Mouse (Mus musculus) E14TG2a.4 (cell line): Measurements from ENCODE around the gene Klra9.
"Not testable (repeated sequence)": the region's sequence is repeated elsewhere in the genome, so short reads cannot be mapped to it uniquely, and the experiment has no call there.

ENCODE experiments used
- H3K27me3 ChIP-seq: 2 replicates; pipeline ENCODE4 v1.6.1; 2014; ENCODE audit warnings: low read length, control low read depth; ENCODE audit not compliant: insufficient read depth
- H3K36me3 ChIP-seq: 2 replicates; pipeline ENCODE4 v1.6.1; 2014; ENCODE audit warnings: low read length, control low read depth; ENCODE audit not compliant: insufficient read depth
- H3K4me1 ChIP-seq: replicated peaks from 2 replicates; pipeline ENCODE4 v1.6.1; 2014; ENCODE audit warnings: low read depth, low read length, control low read depth
- H3K4me3 ChIP-seq: replicated peaks from 2 replicates; pipeline ENCODE4 v1.5.1; 2014; ENCODE audit warnings: mild to moderate bottlenecking, low read length
- H3K9me3 ChIP-seq: 2 replicates; pipeline ENCODE4 v1.6.1; 2014; ENCODE audit warnings: low read length, control low read depth
- CTCF ChIP-seq: conservative IDR thresholded peaks from 2 replicates; pipeline ENCODE4 v1.5.1; 2014; ENCODE audit warnings: low read length
- NANOG ChIP-seq: IDR thresholded peaks from 2 replicates; pipeline ENCODE4 v1.6.1; 2014; ENCODE audit warnings: borderline replicate concordance, low read length, mixed read lengths
- POU5F1 ChIP-seq: IDR thresholded peaks from 2 replicates; pipeline ENCODE4 v1.6.1; 2014; ENCODE audit warnings: low read length, borderline replicate concordance

Klra9 gene

DNA sequence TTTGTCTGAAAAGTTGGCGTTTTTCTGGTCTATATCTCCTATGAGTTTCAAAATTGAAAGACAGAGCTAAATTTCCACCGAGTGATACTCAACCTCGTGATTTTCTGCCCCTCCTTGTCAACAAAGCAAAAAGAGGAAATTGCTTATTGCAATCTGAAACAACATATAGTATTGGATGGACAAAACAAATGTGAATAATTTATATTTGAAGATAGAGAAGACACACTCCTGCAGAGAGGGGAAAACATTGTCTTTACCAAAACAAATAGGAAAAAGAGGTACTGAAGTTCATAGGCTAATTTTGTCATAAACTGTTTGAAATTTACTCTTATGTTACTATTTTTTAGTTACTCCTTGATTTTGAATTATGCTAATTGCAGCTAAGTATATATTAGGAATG, at the start of gene Klra9:
Gene Klra9, minus strand, starts transcription at position 101 of the 400 bp plus-strand sequence.
- H3K9me3 ChIP-seq, H3K4me1 ChIP-seq, H3K36me3 ChIP-seq, H3K4me3 ChIP-seq, H3K27me3 ChIP-seq: not testable (repeated sequence)

DNA sequence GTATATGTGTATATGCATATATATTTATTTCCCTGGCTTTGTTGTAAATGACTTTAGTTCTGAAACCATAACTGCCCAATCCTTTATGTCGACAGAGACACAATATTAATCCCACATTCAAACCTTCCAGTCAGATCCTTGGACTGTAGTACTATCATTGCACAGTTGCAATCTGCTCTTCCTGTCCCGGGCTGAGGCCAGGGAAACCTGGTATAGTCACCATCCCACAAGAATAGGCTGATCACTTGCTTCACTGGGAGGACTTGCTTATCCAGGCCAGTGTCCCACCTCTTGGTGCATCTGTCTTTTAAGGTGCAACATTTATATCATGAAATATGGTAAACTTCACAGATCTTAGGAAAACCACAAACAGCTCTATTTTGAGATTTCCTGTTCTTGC, 44.6 kb upstream of the Klra9 start:
- no peaks in the 10 kb centered on the region for H3K4me1 ChIP-seq

GRCm38 (mm10) chr6:130236635-130237034, 43.7 kb upstream of the Klra9 start:
- Histone ChIP-seq H3K36me3 (no peaks in the 10 kb centered on the region), H3K4me3 (no peak overlapping the region), H3K4me1 (no peaks in the 10 kb centered on the region), H3K27me3 (no peaks in the 10 kb centered on the region), H3K9me3 (no peaks in the 10 kb centered on the region)
- TF ChIP-seq CTCF (no peak), NANOG (no peak), POU5F1 (no peak)

More for the DNA sequence above, 44.6 kb upstream of the Klra9 start:
- no peak overlapping the region for H3K4me3 ChIP-seq
- H3K27me3 ChIP-seq = no peaks in the 10 kb centered on the region
- H3K36me3 ChIP-seq = no peaks in the 10 kb centered on the region
- no peaks in the 10 kb centered on the region for H3K9me3 ChIP-seq
- no peak for TF ChIP-seq CTCF
- no peak for TF ChIP-seq NANOG
- no peak for TF ChIP-seq POU5F1

DNA sequence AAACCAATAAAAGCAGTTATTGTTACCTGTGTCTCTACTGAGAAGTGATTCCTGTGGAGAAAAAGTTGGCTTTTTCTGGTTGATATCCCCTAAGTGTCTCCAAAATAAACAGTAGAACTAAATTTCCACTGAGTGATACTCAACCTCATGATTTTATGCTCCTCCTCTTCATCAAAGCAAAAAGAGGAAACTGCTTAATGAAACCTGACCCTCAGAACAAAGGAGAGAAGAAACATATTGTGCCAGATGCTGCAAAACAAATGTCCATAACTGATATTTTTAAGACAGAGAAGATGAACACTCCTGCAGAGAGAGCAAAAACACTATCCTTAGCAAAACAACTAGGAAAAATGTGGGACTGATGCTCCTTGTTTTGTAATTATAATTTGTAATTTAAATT, 40.3 kb upstream of the Klra9 start, which contains the start of gene Klra7:
Gene Klra7, minus strand, starts transcription at position 101 of the 400 bp plus-strand sequence.
- no peak within 1 kb of the TSS for H3K4me3 ChIP-seq
- H3K4me1 ChIP-seq = no peaks in the 10 kb centered on the region
- H3K27me3 ChIP-seq = no peaks in the 10 kb centered on the region
- no peak for TF ChIP-seq CTCF
- TF ChIP-seq NANOG = no peak
- TF ChIP-seq POU5F1 = no peak
- H3K9me3 ChIP-seq = no peaks in the 10 kb centered on the region
- no peaks in the 10 kb centered on the region for H3K36me3 ChIP-seq

DNA sequence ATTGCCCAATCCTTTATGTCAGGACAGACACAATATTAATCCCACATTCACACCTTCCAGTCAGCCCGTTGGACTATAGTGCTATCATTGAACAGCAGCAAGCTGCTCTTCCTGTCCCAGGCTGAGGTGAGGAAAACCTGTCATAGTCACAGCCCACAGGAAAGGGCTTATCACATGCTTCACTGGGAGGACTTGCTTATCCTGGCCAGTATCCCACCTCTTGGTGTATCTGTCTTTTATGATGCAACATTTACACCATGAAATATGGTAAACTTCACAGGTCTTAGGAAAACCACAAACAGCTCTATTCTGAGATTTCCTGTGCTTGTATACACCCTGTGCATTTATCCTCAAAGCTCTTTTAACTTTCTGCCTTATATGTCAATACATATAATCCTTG, 4.5 kb upstream of the Klra9 start:
- H3K36me3 ChIP-seq, H3K9me3 ChIP-seq, H3K27me3 ChIP-seq, H3K4me1 ChIP-seq, H3K4me3 ChIP-seq: not testable (repeated sequence)

GRCm38 (mm10) chr6:130129798-130130197, 63.1 kb downstream of the Klra9 start, which contains the start of gene Klra8:
Gene Klra8, minus strand, starts transcription at chr6:130129898.
- not testable (repeated sequence) for H3K36me3 ChIP-seq, H3K9me3 ChIP-seq, H3K4me1 ChIP-seq, H3K4me3 ChIP-seq, H3K27me3 ChIP-seq
